Mouse (Mus musculus) heart, postnatal 25 days (tissue): ENCODE measurements around the gene Sptssb. TPM values are rescaled to one million over a fixed set of nuclear protein-coding genes. Genes with fewer than 3 reads are reported as not detected.

ENCODE experiments used
- DNase-seq: peaks from one replicate; pipeline ENCODE4 v3.0.0; 2022; ENCODE audit warnings: low spot score
- intact Hi-C: fragments of 180-260 bp; cut with DNase I; formaldehyde crosslinking; loops from one replicate; pipeline ENCODE4 v1.15.1; 2025
- total RNA-seq, 2 experiments: library from RNA; stranded (reverse); gene quantifications; 2 replicates each; pipeline ENCODE4 v1.2.3; 2021

Gene Sptssb
- total RNA-seq, 2 experiments from 2014 or later, result not detected

DNA sequence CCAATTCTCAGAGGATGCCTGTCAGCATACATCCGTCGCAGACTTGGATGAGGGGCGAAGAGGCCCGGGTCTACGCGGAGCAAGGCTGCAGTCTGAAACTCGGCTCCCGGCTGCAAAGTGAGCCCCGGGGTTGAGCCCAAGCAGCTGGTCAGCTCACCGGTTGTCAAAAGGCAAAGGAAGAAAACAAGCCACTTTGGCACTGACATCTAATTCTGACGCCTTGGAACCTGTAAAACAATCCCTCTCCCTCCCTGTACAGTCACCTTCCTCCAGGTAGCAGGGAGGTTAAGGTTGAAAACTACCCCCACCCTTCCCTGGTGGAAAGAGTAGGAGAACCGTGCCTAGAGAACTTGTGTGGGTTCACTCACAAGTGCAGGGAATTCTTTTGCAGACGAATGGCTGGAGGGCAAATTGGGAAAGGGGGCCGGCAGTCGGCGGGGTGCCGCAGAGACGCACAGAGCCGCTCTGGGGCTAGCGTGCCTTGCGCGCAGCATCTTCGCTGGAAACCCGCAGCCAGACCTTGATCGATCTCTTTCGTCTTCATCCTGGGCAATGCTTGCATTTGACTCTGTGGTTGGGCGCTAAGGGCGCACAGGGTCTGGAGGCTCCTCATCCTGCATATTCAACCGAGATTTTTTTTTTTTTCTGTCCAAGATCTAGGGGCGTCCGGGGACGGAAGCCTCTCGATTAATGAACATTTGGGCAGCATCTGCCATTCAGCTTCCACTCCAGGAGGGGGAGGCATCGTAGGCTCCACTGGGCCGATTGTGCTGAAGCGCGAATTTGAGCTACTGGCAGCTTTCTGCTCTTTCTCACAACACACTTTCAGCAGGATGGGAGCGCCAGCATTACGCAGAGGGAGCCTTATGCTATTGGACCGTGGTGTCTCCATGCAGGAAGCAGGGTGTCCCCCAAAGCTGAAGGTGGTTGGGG, 1.1 kb upstream of the Sptssb start:
- DNase-seq, result no peak
- intact Hi-C loops, result no loop called here

DNA sequence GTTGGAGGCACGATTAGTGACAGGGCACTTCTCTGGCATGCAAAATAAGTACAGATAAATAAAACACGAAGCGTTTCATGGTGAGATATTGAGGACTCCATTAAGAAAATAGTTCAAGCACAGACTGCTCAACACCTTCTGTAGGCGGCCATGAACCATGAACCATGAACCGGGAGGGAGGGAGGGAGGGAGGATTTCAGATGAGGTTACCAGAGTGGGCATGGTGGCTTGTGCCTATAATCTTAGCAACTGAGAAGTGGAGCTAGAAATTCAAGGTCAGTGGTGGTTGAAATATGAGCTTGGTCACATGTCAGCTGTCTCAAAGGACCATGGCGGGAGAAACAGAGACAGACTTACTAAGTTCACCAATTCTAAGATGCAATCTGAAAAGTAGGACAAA, 20.3 kb downstream of the Sptssb start:
- DNase-seq, result no peak
- intact Hi-C loops, result no loop called here

DNA sequence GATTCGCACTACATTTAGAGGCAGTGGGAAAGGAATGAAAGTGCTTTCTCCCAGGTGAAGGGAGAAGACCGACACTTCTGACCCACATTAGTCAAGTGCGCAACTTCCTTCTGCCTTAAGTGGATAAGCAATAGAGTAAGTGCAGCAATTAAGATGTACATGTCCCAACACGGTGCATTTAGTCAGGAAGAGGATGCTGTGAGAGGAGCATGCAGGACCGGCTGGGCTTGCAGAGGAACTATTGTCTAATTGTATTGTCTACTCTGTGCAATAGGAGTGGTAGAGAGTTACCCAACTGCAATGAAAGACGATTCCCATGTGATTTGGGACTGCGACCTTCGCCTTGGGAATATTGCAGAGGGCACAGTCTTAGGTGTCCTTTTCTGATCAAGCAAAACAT, 30.2 kb downstream of the Sptssb start:
- intact Hi-C loops, result no loop called here
- no peak for DNase-seq

DNA sequence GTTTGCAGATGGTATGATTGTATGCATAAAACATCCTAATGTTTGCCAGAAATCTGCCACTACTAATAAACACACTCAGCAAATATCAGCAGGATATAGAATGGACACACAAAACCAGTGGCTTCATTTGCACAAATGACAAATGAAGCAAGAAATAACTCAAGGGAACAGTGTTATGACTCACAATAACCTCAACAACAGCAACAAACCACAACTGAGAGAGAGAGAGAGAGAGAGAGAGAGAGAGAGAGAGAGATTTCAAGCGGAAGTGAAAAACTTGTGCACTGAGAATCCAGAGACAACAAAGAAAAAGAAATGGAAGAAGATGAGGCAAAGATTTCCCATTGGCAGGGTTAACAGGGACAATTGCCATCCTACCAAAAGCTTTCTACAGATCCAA, 35.2 kb downstream of the Sptssb start:
- intact Hi-C loops, result no loop called here
- DNase-seq, result no peak

DNA sequence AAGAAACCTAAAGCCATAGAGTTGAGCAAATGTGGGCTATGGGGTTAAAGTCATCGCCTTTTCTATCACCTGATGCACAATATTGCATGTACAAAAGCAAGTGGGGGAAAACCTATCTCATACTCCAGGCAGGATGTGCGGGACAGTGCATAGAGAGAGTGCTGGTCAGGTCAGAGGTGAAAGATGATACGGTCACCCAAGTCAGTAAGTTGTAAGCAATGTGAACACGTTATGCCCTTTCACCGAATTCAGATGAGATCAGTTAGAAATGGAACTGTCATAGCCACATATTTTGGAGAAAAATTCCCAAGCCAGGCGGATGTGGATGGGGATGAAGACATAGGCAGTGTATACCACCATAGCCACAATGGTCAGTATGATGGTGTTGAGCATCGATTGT, 39.1 kb downstream of the Sptssb start:
- intact Hi-C loops, result no loop called here
- no peak for DNase-seq

DNA sequence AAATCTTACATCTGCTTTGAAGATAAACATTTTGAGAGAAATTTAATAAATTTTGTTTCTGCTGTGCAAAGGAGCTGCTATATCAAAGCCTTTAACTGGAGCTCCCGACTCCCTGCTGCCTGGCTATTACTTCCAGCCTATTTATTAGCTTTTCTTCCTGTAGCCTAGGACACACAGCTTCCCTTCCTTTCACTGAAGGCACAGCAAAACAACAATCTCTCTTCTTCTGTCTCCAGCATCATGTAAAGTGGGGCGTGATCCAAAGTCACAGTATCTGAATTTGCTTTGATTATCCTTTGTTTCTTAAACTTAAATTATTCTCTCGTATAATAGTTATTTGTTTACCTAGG, 39.9 kb downstream of the Sptssb start:
- DNase-seq, result no peak
- intact Hi-C loops, result no loop called here

DNA sequence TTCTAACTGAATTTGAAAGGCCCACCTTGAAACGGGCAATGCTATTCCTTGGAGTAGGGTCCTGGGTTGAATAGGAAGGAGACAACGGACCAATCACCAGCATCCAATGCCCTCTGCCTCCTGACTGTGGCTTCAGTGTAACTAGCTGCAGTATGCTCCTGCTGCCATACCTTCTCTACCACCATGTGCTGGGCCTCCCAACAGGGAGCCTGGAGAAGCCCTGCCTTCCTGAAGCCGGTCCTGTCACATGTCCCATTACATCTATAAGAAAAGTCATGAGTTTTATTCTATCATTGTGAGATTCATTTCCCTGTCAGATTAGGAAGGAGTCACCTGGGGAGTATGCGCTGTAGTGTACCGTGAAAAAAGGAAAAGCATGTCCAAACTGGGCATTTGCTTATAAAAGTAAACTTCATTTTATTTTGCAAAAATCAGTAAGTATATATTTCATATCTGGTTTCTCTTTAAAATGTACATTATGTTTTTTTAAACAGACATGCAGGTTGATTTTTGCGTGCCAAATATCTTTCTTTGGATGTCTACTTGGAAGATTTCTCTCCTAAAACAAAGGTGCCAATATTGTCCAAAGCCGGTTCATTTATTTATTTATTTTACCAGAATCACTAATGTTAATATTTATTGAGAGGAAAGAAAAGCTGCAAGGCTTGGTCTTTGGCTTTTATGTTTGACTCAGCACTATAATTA, 40.4 kb downstream of the Sptssb start:
- DNase-seq, result no peak
- intact Hi-C loops, result no loop called here

DNA sequence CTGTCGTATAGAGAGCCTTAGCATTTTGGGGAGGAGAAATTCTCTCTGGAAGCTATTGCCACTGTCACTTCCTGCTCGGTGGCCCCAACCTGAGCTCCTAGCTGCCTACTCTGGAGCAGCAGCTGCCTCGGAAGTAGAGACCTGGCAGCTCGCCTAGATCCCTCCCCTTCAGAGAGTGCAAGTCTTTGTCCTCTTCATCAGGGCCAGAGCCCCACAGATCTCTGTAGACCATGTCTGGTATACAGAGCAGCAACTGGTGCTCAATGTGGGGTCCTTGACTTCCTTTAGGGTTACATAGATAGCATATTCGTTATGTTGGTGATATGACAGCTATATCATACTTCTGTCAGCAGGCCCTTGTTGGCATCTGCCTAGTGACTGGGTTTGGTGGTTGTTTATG, 41.3 kb downstream of the Sptssb start:
- intact Hi-C loops, result no loop called here
- DNase-seq, result no peak

DNA sequence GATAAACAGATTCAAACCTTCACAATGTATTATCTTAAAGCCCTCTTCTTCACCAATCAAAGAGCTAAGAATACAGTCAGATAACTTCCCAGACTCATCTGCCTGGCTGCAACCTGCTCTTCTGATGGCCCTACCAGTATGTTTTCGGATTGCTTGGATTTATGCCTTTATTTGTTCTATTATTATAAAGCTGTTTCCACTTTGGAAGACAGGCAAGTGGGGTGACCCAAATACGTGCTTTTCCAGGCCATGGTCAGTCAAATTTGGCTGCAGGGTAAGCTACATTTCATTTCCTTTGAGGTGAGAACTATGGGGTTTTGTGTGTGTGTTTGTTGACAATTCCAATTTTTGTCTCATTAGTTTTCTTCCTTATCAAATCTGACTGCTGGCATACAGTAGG, 43.2 kb downstream of the Sptssb start:
- DNase-seq, result no peak
- intact Hi-C loops, result no loop called here

DNA sequence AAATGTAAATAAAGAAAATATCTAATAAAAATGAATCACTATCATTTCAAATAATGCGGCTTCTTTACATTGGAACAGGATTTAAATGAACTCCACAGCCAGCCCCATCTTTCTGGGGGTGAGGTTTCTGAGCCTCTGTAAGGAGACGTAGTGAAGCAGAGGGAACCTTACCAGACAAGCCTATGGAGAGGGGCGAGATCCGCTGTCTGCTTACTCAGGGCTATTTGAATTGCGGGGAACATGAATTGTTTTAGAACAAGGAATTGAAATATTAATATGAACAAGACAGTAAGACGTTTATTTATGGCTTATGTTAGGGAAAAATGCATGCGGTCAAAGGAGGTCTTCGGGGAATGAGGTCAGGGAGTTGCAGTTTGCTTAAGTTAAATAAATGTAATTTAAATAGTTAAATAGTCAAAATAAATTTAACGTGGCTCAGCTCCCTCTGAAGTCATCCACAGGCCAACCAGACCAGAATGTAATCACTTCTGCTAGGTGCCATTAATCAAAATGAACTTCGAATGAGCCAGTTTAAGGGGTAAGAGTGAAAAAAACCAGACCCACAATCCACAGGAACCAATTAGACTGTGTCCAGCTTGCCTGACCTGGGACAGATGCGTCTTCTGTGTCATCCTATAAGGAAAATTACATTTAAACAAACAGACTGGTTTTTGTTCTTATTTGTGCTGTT, 46.6 kb downstream of the Sptssb start:
- intact Hi-C loops, result no loop called here
- DNase-seq, result no peak

DNA sequence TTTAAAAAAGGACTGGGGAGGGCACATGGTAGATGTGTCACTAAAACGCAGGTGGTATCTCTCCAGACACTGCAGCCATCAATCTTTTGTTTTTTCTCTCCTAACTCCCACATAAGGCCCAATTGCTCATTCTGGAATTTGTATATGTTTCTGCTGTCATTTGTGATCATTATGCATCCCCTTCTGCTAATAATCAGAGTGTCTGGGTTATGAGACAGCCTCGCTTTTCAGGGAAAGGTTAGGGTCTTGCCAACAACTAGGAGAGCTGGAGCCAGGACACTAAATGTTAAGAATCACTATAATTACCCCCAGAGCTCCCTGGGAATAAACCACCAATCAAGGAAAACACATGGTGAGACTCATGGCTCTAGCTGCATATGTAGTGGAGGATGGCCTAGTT, 47.3 kb downstream of the Sptssb start:
- intact Hi-C loops, result no loop called here
- DNase-seq, result no peak

DNA sequence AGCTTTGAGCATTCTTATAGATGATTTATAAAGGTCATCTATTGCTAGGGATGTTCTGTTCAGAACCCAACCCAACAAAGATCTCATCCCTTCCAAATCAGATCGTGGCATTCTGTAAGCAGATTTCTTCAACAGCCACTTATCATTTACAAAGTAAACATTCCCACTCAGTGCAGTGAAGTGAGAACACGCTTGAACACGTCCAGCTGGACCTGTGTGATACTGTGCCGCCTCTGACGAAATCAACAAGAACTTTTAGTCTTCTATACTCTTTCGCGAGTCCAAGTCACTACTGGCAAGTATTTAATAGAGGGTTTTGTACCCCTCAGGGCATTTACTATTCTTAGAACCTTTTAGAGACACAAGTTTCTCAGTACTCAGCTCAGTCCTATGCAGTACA, 51.3 kb downstream of the Sptssb start:
- no peak for DNase-seq
- intact Hi-C loops, result no loop called here

DNA sequence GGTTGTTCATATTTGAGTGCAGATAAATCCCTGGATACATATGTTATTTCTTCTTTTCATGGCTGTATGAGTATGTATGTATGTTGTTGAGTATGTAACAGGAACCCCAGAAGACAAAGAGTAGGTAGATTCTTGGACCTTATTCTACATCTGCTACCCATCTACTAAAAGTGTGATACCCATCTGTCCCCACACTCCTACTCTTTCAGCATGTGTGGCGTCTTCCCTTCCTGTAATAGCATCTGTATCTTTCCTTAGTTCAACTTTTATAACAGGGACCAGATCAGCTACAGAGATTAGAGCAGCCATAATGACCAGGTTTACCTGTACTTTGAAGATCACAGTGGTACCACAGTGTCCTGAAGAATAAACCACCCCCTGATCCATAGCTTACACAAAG, 56.6 kb downstream of the Sptssb start:
- DNase-seq, result no peak
- intact Hi-C loops, result no loop called here

DNA sequence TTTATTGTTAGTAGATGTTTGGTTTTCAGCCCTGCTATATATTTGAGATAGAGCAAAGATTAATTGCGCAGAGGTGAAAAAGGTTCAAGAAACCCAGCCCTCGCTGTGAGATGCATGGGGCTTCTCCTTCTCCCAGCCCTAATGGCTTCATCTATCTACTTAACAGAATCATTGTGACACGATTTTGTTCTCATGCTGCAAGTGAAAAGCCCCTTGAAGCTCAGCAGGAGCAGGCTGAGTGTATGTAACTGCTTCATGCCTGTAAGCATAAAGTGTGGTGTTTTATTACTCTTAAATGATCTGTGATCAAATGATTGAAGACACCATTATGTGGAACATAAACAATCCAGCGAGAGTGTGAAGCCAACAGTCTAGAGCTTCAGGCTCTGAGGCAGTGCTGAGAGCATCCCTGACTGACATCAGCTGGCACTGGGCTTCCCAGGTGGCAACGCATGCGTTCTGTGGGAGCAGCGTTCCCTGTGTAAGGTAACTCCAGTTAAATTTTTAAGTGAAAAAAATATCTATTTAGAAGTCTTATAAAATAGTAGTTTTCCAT, 58.8 kb downstream of the Sptssb start:
- intact Hi-C loops, result no loop called here
- no peak for DNase-seq

DNA sequence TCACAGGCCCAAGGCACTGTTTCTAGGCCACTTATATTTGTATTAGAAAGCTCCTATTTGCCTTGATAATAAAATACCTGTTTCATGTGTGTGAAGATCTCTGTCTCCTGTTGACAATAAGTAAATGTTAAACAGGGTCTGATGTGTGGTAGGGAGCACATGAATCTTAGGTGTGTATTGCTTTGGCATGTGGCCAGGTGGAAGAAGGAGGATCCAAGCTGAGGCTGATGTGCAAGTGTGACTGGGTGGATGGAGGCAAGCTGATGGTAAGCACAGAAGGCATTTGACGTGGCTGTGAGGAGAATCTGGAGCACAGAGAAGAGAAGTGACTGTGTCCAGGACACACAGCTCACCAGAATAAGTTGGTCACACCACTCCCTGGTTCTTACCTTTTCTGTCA, 60.6 kb downstream of the Sptssb start:
- intact Hi-C loops, result no loop called here
- DNase-seq, result no peak

DNA sequence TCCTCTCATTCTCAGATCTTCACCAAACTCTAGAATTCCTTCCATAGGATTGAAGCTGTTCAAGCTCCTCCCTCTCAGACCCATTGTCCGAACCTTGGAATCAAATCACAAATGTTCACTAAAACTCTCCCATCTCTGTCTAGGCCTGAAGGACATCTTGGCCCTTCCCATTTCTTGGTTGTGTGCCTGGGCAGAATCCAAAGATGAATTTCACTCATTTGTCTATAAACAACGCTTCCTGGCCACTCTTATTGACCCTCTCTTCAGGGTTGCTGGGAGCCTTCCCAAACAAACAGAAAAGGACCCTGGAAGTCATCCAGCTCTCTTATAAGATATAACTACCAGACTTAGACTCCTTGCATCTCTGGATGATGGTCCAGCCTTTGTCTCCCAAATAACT, 61.8 kb downstream of the Sptssb start:
- DNase-seq, result no peak
- intact Hi-C loops, result no loop called here

DNA sequence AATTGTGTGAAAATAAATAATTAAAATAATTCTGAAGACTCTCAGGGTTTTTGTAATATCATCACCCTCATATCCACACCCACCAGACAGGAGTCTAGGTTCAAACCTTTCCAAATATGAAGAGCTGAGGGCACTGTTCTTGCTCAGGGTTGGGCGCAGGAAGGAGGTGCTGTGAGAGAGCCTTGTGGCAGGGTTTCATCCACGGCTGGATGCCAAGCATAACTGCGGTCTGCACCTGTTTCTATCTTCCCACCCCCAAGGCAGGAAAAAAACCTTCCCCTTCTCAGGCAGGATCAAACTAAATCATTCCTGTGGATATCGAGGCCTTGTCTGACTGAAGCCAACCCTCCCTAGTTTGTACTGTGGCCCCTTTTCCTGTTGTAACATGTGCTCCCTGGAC, 62.2 kb downstream of the Sptssb start:
- no peak for DNase-seq

DNA sequence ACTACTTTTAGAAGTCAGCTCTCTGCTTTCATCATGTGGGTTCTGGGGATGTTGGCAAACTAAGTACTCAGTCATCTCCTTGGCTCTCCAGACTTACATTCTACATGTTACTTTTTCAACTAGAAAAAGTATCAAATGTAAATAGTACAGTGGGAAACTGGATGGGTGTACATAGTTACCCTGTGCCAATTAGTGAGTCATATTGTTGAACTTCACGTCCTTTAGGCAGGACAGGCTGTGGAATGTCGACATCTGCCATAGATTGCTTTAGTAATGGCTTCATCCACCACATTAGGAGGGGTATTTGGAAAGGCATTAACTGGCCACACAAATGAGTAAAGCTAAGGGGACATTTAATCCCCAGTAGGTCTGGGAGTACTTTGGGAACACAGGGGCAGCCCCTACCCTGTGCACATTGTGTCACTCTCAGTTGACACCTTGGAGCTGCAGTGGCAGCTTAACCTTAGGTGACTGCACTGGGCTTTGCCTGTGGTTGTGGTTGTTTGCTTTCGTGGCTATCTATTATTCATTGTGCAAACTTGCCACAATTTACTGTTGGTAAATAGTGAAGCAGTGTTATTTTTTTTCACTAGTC, 66.8 kb downstream of the Sptssb start:
- intact Hi-C loops, result no loop called here
- DNase-seq, result no peak

More for the DNA sequence above, 62.2 kb downstream of the Sptssb start:
- intact Hi-C loops, result no loop called here

DNA sequence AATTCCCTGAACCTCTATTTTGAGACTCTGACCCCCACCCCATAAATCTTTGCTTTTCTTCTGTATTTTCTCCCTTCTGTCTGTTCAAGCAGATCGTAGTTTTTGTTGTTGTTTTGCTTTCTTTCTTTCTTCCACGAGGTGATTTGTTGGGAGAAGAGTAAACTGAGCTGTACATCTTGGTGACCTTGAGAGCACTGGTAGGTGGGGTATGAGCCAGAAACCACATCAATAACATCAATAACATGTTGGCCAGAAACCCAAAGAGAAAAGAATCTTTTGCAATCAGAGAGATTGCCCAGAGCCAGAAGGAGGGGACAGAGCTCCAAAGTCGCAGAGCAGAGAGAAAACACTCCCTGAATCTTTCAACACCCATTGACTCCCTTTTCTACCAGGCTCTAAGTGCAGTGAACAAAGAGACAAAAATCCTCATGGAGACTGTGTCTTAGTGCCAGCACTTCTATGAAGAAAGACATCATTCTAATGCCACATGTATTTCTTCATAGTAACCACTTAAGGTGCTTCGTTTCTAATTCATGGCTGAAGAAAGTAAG, 80.4 kb downstream of the Sptssb start:
- intact Hi-C loops, result no loop called here
- DNase-seq, result no peak

DNA sequence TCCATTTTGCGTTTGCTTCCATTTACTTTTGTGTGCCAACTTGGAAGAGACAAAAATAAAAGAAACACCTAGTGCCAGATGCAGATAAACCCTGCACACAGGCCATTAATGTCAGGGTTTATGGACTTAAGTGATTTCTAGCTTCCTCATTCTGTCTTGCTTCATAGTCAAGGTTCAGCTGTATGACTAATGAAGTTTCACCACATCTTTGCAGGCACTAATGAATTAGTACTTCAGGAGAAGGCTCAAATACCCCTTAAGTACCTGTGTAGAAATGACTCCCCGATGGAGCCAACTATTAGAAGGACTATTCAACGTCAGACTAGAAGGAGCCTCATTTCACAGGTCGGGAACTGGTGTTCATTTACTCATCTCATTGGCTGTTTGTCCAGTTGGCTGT, 86.4 kb downstream of the Sptssb start:
- intact Hi-C loops, result no loop called here
- DNase-seq, result no peak
